Mouse (Mus musculus) granulocyte monocyte progenitor cell, adult 5-6 weeks (primary cell): Measurements from ENCODE around the gene Gm49661. TPM values are rescaled to one million over a fixed set of nuclear protein-coding genes. Genes with fewer than 3 reads are reported as not detected.
A peak's percentile ranks its signal among the peaks of the same experiment; 100 is the strongest.

ENCODE experiments used
- ATAC-seq: replicated peaks from 2 replicates; pipeline ENCODE4 v1.8.0; 2016; ENCODE audit warnings: mild to moderate bottlenecking, moderate TSS enrichment, inconsistent platforms; ENCODE audit not compliant: poor library complexity, severe bottlenecking
- total RNA-seq, 2 experiments: library from RNA; stranded (forward) in 1 of 2; stranded (reverse) in 1 of 2; fragments of 200-712, 200-1000 nt in 1 of 2; fragments of >200 nt in 1 of 2; fragmentation: Nextera tagmentation in 1 of 2; gene quantifications; 2 replicates each; pipeline ENCODE4 v1.2.3; 2014 to 2017

The Gm49661 gene
- not detected in 2 replicates for total RNA-seq (2014; fragmentation: Nextera tagmentation)
- total RNA-seq (2017): not detected in 2 replicates

- ATAC-seq: peak; percentile 59
Observed at GRCm38 (mm10) chr8:84969241-84970134, at the start of gene Gm49661, which contains the start of the genes Prdx2 and Rnaseh2a. Gm49661 (minus strand) TSS chr8:84969433. Prdx2 (plus strand) TSS chr8:84969587. Rnaseh2a (minus strand) TSS chr8:84969767.

DNA sequence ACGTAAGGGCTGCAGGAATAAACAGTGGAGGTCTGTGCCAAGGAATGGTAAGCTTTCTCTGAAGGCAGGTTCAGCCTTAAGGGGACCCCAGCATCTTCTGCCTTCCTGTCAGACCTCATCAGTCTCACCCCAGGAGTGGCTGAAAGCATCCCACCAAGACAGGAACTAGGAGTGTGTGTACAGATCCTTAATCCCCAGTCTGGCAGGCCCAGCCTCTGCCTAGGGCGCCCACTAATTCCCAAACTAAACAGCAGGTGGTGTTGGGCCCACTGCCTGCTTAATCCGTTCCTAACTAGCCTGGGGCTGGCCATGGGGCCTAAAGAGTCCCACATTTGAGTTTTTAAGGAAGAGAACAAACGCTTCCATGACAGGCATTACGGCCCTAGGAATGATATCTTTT is 48.0 kb upstream of the Gm49661 start:
- no peak for ATAC-seq

- no peak for ATAC-seq
Observed at GRCm38 (mm10) chr8:85016724-85017123, 47.5 kb upstream of the Gm49661 start.

GRCm38 (mm10) chr8:85014431-85014830 is 45.2 kb upstream of the Gm49661 start, which contains the start of gene Best2:
Best2 (minus strand) TSS chr8:85014531.
- ATAC-seq: no peak

DNA sequence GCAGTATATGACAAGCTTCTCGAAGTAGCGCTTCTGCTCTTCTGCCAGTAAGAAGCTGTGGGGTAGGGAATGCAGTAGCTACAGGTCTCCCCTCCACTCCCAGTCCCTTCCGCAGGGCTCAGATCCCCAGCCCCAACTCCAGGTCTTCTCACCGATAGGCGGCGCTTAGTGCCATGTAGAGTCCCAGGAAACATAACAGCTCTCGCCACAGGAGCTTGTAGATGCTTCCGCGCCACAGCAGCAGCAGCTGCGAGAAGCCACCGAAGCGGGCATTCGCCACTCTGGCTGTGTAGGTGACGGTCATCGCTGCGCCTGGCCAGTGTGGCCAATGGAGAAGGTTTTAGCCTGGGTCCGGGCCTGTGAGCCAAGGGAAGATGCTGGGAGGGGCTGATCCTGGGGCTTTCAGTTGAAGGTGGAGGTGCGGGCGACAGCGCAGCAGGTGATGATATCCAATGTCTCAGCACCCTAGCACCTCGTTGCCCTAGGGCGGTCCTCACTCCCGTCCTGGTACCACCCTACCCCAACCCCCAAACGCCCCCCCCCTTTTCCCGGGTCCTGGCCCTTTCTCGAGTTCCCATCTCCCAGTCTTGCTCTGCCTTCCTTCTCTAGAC is 44.1 kb upstream of the Gm49661 start:
- ATAC-seq: peak; percentile 90

- ATAC-seq: peak; percentile 24; the same call in 1 of the 2 replicates
Observed at GRCm38 (mm10) chr8:85011242-85011641, 42.0 kb upstream of the Gm49661 start.

DNA sequence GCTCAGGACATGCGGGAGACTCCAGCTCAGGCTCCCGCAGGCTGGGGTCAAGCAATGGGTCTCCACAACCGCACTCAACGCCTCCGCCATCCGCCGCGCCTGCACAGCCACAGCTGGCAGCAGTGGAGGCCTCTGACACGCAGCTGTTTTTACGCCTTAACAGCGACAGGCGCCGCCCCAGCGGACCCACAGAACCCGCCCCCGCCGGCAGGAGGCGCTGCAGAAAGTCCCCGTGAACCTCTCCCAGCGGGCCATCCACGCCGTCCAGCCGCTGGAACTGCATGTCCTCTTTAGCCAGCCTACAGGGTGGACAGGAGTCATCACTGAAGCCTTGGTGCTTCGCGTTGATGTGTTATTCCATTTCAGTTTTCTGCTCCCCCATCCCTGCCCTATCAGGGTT is 38.5 kb upstream of the Gm49661 start:
- peak; percentile 73 for ATAC-seq

- peak; percentile 99 for ATAC-seq
Observed at GRCm38 (mm10) chr8:84997649-84998295, 28.5 kb upstream of the Gm49661 start.

- no peak for ATAC-seq
Observed at GRCm38 (mm10) chr8:84996978-84997377, 27.7 kb upstream of the Gm49661 start.

DNA sequence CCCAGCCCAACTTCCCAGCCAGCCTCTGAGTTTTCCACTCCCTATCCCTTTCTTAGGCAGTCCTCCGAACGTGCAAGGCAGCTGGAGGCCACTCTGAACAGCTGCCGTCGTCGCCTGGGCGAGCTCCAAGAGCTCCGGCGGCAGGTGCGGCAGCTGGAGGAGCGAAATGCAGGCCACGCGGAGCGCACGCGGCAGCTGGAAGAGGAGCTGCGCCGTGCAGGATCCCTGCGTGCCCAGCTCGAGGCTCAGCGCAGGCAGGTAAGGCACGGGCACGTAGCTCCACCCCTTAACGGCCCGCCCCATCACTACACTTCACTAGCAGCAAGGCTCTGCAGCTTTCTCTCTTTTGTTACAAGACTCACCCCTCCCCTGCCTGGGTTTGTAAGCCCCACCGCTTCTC is 26.4 kb upstream of the Gm49661 start:
- no peak for ATAC-seq

- ATAC-seq: no peak
Observed at GRCm38 (mm10) chr8:84994375-84994774, 25.1 kb upstream of the Gm49661 start.

- ATAC-seq: peak; percentile 13
Observed at GRCm38 (mm10) chr8:84990836-84991235, 21.6 kb upstream of the Gm49661 start.

DNA sequence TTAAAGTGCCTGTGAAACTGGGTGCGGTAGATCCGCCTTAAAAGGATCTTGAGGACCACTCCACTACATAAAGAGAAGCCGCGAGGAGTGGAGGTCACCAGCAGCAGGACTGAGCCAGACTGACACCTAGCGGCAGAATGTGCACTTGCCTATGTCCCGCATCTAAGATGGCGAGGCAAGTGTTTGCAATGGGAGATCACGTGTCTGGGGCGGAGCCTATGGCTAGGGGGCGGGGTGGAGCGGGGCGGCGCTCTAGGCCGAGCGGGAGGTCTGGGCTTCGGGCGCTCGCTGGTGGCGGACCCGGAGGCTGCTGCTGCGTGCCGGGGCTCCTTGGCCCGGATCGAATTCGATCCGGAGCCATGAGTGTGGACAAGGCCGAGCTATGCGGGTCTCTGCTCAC is 21.1 kb upstream of the Gm49661 start, which contains the start of gene Hook2:
TSS of gene Hook2 (plus strand) at position 255 of the 400 bp plus-strand sequence.
- ATAC-seq: peak; percentile 70

DNA sequence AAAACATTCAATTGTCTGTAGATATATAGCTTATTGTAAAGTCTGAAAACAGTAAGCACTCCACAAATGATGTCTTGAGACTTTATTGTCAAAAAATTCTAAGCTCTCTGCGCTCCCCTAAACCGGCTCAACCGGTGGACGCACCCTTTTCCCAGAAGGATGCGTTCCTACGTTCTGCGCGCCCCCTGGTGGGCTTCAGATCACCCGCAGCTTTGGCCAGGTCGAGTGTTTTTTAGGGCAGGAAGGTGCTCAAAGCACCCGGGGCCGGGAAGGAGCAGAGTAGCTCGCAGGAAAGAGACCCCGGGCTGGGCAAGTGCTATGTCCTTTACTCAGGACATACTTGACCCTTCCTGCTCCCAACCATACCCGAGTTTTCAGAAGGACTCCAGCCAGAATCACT is 20.6 kb upstream of the Gm49661 start:
- peak; percentile 41 for ATAC-seq

GRCm38 (mm10) chr8:84989311-84989731 is 20.1 kb upstream of the Gm49661 start:
- ATAC-seq: no peak

GRCm38 (mm10) chr8:84987903-84988302 is 18.7 kb upstream of the Gm49661 start:
- no peak for ATAC-seq

GRCm38 (mm10) chr8:84987388-84987787 is 18.2 kb upstream of the Gm49661 start:
- no peak for ATAC-seq

- no peak for ATAC-seq
Observed at GRCm38 (mm10) chr8:84986379-84986945, 17.2 kb upstream of the Gm49661 start.

GRCm38 (mm10) chr8:84985684-84986378 is 16.6 kb upstream of the Gm49661 start:
- peak; percentile 56 for ATAC-seq
